Mouse (Mus musculus): Measurements from ENCODE around the gene Hist1h2an.

Gene Hist1h2an

GRCm38 (mm10) chr13:21783255-21783617, 3.8 kb downstream of the Hist1h2an start, which contains the start of gene Hist1h3i:
Gene Hist1h3i (minus strand): TSS chr13:21783370.
- DNase-seq (ENCODE audit: low read depth, low spot score), result peak; percentile 90

DNA sequence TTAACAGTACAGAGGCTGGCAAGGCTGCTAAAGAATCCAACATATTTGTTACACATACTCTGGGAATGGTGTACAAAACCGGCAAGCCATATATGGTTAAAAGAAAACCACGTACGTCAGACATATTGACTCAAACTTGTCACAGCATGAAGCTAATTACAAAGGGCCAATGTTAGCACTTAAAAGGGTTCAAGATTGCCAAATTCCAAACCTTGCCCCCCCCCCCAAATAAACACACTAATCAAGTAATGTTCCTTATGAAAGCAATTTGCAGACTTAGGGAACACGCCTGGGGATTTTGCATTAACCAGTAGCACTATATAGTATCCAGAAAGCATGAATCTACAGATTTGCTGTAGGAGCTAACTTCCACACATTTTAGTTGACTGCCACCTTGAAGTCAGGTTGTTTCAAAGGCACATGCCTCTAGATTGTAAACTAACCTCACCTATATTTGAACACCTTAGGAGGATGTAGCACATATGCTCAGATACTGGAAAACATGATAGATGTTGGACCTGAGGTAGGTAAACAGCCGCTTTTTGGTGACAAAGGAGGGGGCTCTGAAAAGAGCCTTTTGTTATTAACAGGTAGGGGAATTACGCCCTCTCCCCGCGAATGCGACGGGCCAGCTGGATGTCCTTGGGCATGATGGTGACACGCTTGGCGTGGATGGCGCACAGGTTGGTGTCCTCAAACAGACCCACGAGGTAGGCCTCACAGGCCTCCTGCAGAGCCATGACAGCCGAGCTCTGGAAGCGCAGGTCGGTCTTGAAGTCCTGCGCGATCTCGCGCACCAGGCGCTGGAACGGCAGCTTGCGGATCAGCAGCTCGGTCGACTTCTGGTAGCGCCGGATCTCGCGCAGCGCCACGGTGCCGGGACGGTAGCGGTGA, 4.4 kb downstream of the Hist1h2an start:
- peak; percentile 54 for DNase-seq (ENCODE audit: low read depth, low spot score)

DNA sequence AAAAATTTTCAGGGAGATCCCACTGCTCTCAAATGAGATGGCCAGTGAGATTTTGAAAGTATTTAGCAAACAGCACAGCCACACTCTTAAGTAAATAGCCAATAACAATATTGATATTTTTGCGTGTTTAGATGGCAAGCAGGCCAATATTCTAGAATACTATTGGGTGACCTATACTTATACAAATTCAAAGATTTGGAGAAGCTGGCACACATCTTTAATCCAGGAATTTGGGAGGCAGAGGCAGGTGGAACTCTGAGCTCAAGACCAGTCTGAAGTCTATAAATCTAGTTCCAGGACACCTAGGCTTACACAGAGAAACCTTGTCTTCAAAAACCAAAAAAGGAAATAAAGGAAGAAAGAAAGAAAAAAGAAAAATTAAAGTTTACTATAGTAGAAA, 5.4 kb downstream of the Hist1h2an start:
- DNase-seq (ENCODE audit: low read depth, low spot score), result no peak

DNA sequence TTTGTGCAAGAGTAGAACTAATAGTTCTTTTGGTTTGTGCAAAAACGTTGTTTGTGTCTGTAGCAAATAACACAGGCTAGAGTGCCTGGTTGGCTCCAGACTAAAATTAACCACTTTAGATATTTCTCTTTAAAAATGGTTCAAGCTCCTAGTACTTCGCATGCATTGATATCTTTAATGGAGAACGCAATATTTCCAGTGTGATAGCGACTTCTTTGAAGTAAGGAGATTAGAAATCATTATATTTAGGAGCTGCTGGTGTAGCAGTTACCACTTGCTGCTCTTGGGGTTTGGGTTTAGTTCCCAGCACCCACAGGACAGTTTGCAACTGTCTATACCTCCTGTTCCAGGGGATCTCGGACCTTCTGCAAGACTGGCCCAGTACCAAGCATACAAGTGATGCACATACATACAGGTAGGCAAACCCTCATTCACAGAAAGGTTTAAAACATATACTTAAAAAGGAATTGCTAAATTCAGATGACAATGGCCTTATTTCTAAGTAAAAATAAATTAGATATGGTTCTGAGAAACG, 5.9 kb downstream of the Hist1h2an start:
- no peak for DNase-seq (ENCODE audit: low read depth, low spot score)

DNA sequence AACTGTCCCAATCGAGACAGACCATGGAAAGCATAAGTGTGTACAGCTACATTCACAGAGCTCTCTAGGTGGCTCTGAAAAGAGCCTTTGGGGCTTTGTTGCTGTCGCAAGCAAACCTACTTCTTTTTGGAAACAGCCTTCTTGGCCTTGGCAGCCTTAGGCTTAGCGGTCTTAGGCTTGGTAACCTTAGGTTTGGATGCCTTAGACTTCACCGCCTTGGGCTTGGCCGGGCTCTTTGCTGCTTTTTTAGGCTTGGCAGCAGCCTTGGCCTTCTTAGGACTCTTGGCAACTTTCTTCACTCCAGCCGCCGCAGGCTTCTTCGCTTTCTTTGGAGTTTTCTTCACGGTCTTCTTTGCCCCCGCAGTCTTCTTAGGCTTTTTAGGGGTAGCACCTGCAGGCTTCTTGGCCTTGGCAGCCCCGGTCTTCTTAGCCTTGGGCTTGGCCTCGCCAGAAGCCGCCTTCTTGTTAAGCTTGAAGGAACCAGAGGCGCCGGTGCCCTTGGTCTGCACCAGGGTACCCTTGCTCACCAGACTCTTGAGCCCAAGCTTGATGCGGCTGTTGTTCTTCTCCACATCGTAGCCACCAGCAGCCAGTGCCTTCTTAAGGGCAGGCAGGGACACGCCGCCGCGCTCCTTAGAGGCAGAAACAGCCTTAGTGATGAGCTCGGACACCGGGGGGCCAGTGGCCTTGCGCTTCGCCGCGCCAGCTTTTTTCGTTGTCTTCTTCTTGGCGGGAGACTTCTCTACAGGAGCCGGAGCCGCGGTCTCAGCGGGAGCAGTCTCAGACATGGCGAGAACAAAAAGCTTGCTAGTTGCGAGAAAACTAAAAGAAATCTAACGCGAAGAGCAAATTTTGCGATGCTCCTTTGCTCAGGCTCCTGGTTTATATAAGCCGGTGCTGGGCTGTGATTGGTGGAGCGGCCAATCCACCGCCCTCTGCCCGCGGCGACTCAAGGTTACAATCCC, 7.0 kb downstream of the Hist1h2an start, which contains the start of gene Hist1h1b:
Hist1h1b (minus strand) TSS at position 859 of the 965 bp plus-strand sequence.
- peak; percentile 83 for DNase-seq (ENCODE audit: low read depth, low spot score)

DNA sequence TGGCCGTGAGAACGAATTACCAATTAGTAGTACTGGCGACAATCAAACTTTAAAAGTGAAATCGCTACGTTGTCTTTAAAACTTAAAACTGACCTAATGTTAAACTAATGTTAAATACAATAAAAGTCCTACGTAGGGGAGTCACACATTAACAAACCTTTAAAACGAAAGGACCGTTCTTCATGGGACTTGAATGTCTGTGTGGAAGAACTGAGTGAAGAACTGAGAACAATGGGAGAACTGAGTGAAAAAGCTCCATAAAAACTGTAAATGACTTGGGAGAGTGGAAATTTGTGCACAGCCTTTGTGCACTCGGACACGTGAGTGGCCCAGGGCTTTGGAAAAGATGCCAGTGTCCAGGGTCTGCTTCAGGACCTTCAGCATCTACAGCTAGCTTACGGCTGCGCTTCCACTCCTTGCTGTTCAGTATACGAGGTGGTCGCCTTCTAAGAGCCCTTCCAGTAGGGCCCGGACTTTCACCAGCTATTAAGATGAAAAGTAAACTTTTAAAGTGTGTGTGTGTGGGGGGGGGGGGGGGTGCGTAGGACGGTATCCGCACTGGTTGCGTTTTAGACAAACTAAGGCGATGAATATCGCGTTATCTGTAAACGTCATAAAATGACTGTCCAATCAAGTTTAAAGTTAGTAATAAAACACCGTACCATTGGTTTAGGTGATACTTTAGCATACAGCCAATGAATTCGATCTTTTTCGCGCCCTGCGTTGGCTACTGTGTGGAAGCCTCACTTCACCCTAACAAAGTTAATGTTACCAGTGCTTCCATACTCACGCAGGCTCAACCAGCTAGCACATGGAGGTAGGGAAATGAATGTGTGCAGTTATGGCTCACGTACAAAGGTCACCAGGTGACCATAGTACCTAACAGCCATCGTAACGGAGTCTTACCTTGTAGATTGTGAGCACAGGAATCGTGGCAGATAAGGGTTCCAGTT, 7.9 kb downstream of the Hist1h2an start:
- DNase-seq (ENCODE audit: low read depth, low spot score), result peak; percentile 90

- no peak for DNase-seq (ENCODE audit: low read depth, low spot score)
These were observed 31.3 kb downstream of the Hist1h2an start for GRCm38 (mm10) chr13:21755707-21756106.

DNA sequence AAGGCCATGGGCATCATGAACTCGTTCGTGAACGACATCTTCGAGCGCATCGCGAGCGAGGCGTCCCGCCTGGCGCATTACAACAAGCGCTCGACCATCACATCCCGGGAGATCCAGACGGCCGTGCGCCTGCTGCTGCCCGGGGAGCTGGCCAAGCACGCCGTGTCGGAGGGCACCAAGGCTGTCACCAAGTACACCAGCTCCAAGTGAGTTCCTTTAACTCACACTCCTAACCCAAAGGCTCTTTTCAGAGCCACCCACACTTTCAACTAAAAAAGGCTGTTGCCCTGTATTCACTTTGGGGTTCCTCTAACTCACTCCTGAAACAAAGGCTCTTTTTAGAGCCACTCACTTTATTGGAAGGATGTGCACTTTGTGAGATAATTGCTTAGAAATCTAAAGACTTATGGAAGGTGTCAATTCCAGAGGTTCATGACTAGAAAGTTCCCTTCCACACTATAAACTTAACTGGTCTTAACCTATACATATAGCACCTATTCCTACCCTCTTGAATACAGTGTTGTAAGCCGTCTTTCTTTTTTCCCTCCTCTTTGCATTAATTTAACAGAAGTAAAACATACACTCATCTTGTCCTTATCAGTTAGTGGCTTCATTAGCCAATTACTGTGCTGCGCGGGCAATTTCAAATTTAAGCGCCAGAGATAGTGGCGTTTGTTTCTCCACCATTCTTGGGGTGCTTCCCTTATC, 32.6 kb downstream of the Hist1h2an start:
- peak; percentile 29 for DNase-seq (ENCODE audit: low read depth, low spot score)

- peak; percentile 94 for DNase-seq (ENCODE audit: low read depth, low spot score)
These were observed 33.3 kb downstream of the Hist1h2an start, which contains the start of the genes Hist1h2ak and Hist1h2bn for GRCm38 (mm10) chr13:21753524-21754285. Gene Hist1h2ak (minus strand): TSS chr13:21753827. Gene Hist1h2bn (plus strand): TSS chr13:21754123.

GRCm38 (mm10) chr13:21753051-21753523, 33.9 kb downstream of the Hist1h2an start:
- DNase-seq (ENCODE audit: low read depth, low spot score), result peak; percentile 8

- no peak for DNase-seq (ENCODE audit: low read depth, low spot score)
These were observed 34.7 kb downstream of the Hist1h2an start for GRCm38 (mm10) chr13:21752356-21752755.

DNA sequence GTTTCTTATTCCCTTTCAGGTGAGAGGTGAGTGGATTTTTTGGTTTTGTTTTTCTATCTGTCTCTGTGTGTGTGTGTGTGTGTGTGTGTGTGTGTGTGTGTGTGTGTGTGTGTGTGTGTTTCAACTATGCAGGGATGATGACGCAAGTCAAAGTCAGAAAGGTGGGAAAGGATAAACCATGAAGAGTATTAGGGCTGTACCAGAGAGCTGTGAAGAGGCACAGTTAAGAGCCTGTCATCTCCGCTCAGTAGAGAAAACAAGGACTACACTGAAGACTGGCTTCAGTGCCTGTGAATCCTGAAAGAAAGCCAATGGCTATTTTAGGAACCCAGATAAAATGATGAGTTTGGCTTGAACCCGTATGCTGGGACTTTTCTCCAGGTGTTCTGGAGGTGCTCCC, 35.2 kb downstream of the Hist1h2an start:
- DNase-seq (ENCODE audit: low read depth, low spot score), result no peak

DNA sequence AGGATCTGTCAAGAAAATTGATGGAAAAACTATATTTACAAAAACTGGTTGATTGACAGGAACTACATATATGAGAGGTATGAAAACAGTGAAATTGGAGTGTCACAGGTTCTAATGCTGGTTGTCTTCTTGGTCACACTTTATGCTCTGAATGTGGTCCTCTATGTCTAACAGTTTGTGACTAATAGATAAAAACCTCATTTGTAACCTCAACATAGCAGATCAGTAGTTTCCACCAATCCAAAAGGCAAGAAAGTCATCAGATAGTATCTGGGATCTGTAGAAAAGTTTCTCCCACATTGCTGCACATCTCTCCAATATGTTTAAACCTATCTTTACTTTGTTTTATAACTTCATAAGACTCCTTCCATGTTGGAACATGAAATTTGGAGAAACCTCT, 35.6 kb downstream of the Hist1h2an start:
- no peak for DNase-seq (ENCODE audit: low read depth, low spot score)

- peak; percentile 94 for DNase-seq (ENCODE audit: low read depth, low spot score)
These were observed 36.6 kb downstream of the Hist1h2an start, which contains the start of gene Hist1h4k for GRCm38 (mm10) chr13:21750159-21751017. Gene Hist1h4k (minus strand): TSS chr13:21750505.

GRCm38 (mm10) chr13:21749387-21750158, 37.4 kb downstream of the Hist1h2an start:
- peak; percentile 47 for DNase-seq (ENCODE audit: low read depth, low spot score)

GRCm38 (mm10) chr13:21745006-21745405, 42.0 kb downstream of the Hist1h2an start:
- no peak for DNase-seq (ENCODE audit: low read depth, low spot score)

Measured in mesoderm, embryonic 11.5 days (tissue).